Mouse (Mus musculus): ENCODE results near the gene Asb15.

- TF ChIP-seq POLR2A (IDR thresholded peaks at IDR 0.05; ENCODE audit: insufficient read depth, low read depth, low read length) (no peak), CTCF (IDR thresholded peaks at IDR 0.05) (no peak), EP300 (IDR thresholded peaks at IDR 0.05; ENCODE audit: insufficient read depth, low read depth, low read length) (no peak)
Measured at GRCm38 (mm10) chr6:24569711-24570110, 41.8 kb downstream of the Asb15 start.
